Mouse (Mus musculus) heart, postnatal 0 days (tissue): ENCODE measurements around the gene Prim1. TPM values are rescaled to one million over a fixed set of nuclear protein-coding genes. Genes with fewer than 3 reads are reported as not detected.

Experiments
- ATAC-seq: fragments of 200-750 bp; cut with Nextera tagmentation; 2 replicates; pipeline ENCODE4 v1.8.0; 2017; ENCODE audit warnings: low read depth, moderate number of reproducible peaks, moderate library complexity; ENCODE audit not compliant: insufficient read depth
- DNase-seq: peaks from one replicate; pipeline ENCODE4 v3.0.0-alpha.2; 2016; ENCODE audit warnings: low spot score
- H3K27ac ChIP-seq: fragments of 300-500 bp; sonication (generic); 2 replicates; pipeline ENCODE4 v1.5.1; 2014; ENCODE audit warnings: low read depth, mild to moderate bottlenecking
- H3K27me3 ChIP-seq: fragments of 300-500 bp; sonication (generic); 2 replicates; pipeline ENCODE4 v1.6.1; 2014; ENCODE audit warnings: low read length, mixed read lengths; ENCODE audit not compliant: control insufficient read depth, insufficient read depth
- H3K36me3 ChIP-seq: fragments of 300-500 bp; sonication (generic); replicated peaks from 2 replicates; pipeline ENCODE4 v1.6.1; 2014; ENCODE audit warnings: low read length, mixed read lengths; ENCODE audit not compliant: control insufficient read depth, insufficient read depth
- H3K4me1 ChIP-seq: fragments of 300-500 bp; sonication (generic); 2 replicates; pipeline ENCODE4 v1.6.1; 2014; ENCODE audit warnings: antibody characterized with exemption; ENCODE audit not compliant: control insufficient read depth, insufficient read depth
- H3K4me2 ChIP-seq: fragments of 300-500 bp; sonication (generic); 2 replicates; pipeline ENCODE4 v1.6.1; 2014; ENCODE audit warnings: low read depth, mild to moderate bottlenecking, low read length, moderate library complexity
- H3K4me3 ChIP-seq: fragments of 300-500 bp; sonication (generic); 2 replicates; pipeline ENCODE4 v1.5.1; 2014; ENCODE audit warnings: low read depth, low read length
- H3K9ac ChIP-seq: fragments of 300-500 bp; sonication (generic); replicated peaks from 2 replicates; pipeline ENCODE4 v1.6.1; 2014; ENCODE audit warnings: low read depth, low read length, mixed read lengths
- H3K9me3 ChIP-seq: fragments of 300-500 bp; sonication (generic); replicated peaks from 2 replicates; pipeline ENCODE4 v1.6.1; 2016; ENCODE audit warnings: low read length; ENCODE audit not compliant: control insufficient read depth
- CTCF ChIP-seq: IDR thresholded peaks from 2 replicates; pipeline ENCODE4 v1.5.1; 2016; ENCODE audit warnings: antibody characterized with exemption, control low read depth, low read depth
- EP300 ChIP-seq: IDR thresholded peaks from 2 replicates; pipeline ENCODE4 v1.6.1; 2016; ENCODE audit warnings: antibody characterized with exemption, low read depth
- WGBS: fragments of 180-500 bp; shearing (Covaris S2); extraction: QIAGEN DNeasy Blood & Tissue Kit; methylation state at CpG from one replicate; pipeline ENCODE4 v1.1.7; 2014; 5-methylcytosine and 5-hydroxymethylcytosine counted together
- polyA plus RNA-seq: library from polyadenylated mRNA; unstranded; fragments of >200 nt; fragmentation: Nextera tagmentation; extraction: Ambion mirVana; gene quantifications from 2 replicates; pipeline ENCODE4 v1.2.1, GENCODE M21; 2015
- total RNA-seq: library from RNA; depleted of rRNA; stranded (reverse); fragments of >200 nt; gene quantifications from 2 replicates; pipeline ENCODE4 v1.2.3, GENCODE M21; 2014; ENCODE audit warnings: low replicate concordance; rRNA removed

Prim1 gene
- total RNA-seq (10.0 and 21.1 TPM in 2 replicates), polyA plus RNA-seq (16.1 and 19.1 TPM in 2 replicates)

- H3K36me3 ChIP-seq: no peaks in the 10 kb centered on the region
- H3K4me1 ChIP-seq: no peaks in the 10 kb centered on the region; the same call in 1 of the 2 replicates
- peak within 1 kb of the TSS; percentile 83 for H3K4me2 ChIP-seq
- peak within 1 kb of the TSS; percentile 55; the same call in 1 of the 2 replicates for H3K9ac ChIP-seq
- WGBS: 6% methylated on average over 31 of the region's 31 CpGs
- H3K4me3 ChIP-seq: peak within 1 kb of the TSS; percentile 75
- TF ChIP-seq EP300 (no peak), CTCF (no peak)
- ATAC-seq (peak; percentile 81), DNase-seq (peak; percentile 72)
- H3K27me3 ChIP-seq: no peaks in the 10 kb centered on the region
- no peaks in the 10 kb centered on the region for H3K9me3 ChIP-seq
- H3K27ac ChIP-seq: 0 out of 2 replicates have a peak within 1 kb of the TSS, but pooled peaks have one; percentile 20
These were observed at the start of gene Prim1 for GRCm38 (mm10) chr10:128015068-128015934. TSS of gene Prim1 (plus strand) at chr10:128015168.

- Histone ChIP-seq H3K27me3 (no peaks in the 10 kb centered on the region), H3K36me3 (no peaks in the 10 kb centered on the region), H3K27ac (no peak overlapping the region), H3K9me3 (no peaks in the 10 kb centered on the region), H3K9ac (no peak overlapping the region), H3K4me2 (no peak overlapping the region), H3K4me1 (no peaks in the 10 kb centered on the region; the same call in 1 of the 2 replicates), H3K4me3 (no peak overlapping the region)
- DNase-seq: no peak
- TF ChIP-seq CTCF (no peak), EP300 (no peak)
- 84% methylated on average over 6 of the region's 6 CpGs for WGBS
- no peak for ATAC-seq
These were observed 48.5 kb upstream of the Prim1 start for GRCm38 (mm10) chr10:127966506-127966905.

GRCm38 (mm10) chr10:127969820-127970219, 45.1 kb upstream of the Prim1 start:
- ATAC-seq: no peak
- no peak for TF ChIP-seq EP300
- H3K4me3 ChIP-seq: no peak overlapping the region

GRCm38 (mm10) chr10:127970359-127970831, 44.6 kb upstream of the Prim1 start:
- no peak overlapping the region for H3K9ac ChIP-seq
- H3K9me3 ChIP-seq: 0 out of 2 replicates have a peak, but pooled peaks cover 7% of the 10 kb centered on the region
- DNase-seq (no peak), ATAC-seq (no peak)
- no peak for TF ChIP-seq CTCF
- TF ChIP-seq EP300: no peak
- no peaks in the 10 kb centered on the region for H3K36me3 ChIP-seq
- H3K27me3 ChIP-seq: no peaks in the 10 kb centered on the region
- no peak overlapping the region for H3K27ac ChIP-seq
- no peaks in the 10 kb centered on the region for H3K4me1 ChIP-seq
- no peak overlapping the region for H3K4me3 ChIP-seq
- 54% methylated on average over 3 of the region's 3 CpGs for WGBS
- no peak overlapping the region for H3K4me2 ChIP-seq

More at GRCm38 (mm10) chr10:127969820-127970219, 45.1 kb upstream of the Prim1 start:
- no peaks in the 10 kb centered on the region for H3K27me3 ChIP-seq
- H3K4me1 ChIP-seq: no peaks in the 10 kb centered on the region
- no peak for DNase-seq
- H3K9ac ChIP-seq: no peak overlapping the region
- 0 out of 2 replicates have a peak, but pooled peaks cover 7% of the 10 kb centered on the region for H3K9me3 ChIP-seq
- H3K27ac ChIP-seq: no peak overlapping the region
- 48% methylated on average over 4 of the region's 4 CpGs for WGBS
- H3K4me2 ChIP-seq: no peak overlapping the region
- no peaks in the 10 kb centered on the region for H3K36me3 ChIP-seq

- 64% methylated on average over 3 of the region's 3 CpGs for WGBS
- ATAC-seq (no peak), DNase-seq (no peak)
- no peak overlapping the region for H3K9ac ChIP-seq
- no peaks in the 10 kb centered on the region for H3K36me3 ChIP-seq
- no peak overlapping the region for H3K27ac ChIP-seq
- H3K4me1 ChIP-seq: no peaks in the 10 kb centered on the region
- H3K4me3 ChIP-seq: no peak overlapping the region
- no peaks in the 10 kb centered on the region for H3K27me3 ChIP-seq
- no peak overlapping the region for H3K4me2 ChIP-seq
- 0 out of 2 replicates have a peak, but pooled peaks cover 7% of the 10 kb centered on the region for H3K9me3 ChIP-seq
- TF ChIP-seq EP300 (no peak), CTCF (no peak)
These were observed 43.8 kb upstream of the Prim1 start for GRCm38 (mm10) chr10:127971135-127971534.
